Mouse (Mus musculus): ENCODE data around the gene Hdgfl2. TPM values are rescaled to one million over a fixed set of nuclear protein-coding genes. Genes with fewer than 3 reads are reported as not detected.
A peak's percentile ranks its signal among the peaks of the same experiment; 100 is the strongest.

Gene Hdgfl2
- total RNA-seq, 2 experiments from 2014 or later: 109 to 117 TPM

- DNase-seq: peak; percentile 60
- intact Hi-C loops (cut with DNase I): loop anchor here (5.0 kb wide), 1 partner anchor 128 kb away; no protein-coding TSS in a partner anchor
These were observed 45.2 kb downstream of the Hdgfl2 start for GRCm38 (mm10) chr17:56124377-56125275.

- DNase-seq: no peak
- intact Hi-C loops (cut with DNase I): loop anchor here (5.0 kb wide), 1 partner anchor 127 kb away; no protein-coding TSS in a partner anchor
These were observed 45.8 kb downstream of the Hdgfl2 start for GRCm38 (mm10) chr17:56125276-56125630.

GRCm38 (mm10) chr17:56126175-56126574, 46.7 kb downstream of the Hdgfl2 start:
- intact Hi-C loops (cut with DNase I): loop anchor here (5.0 kb wide), 1 partner anchor 126 kb away; no protein-coding TSS in a partner anchor
- DNase-seq: no peak

- no peak for DNase-seq
- intact Hi-C loops (cut with DNase I): loop anchor here (5.0 kb wide), 1 partner anchor 124 kb away; no protein-coding TSS in a partner anchor
These were observed 48.8 kb downstream of the Hdgfl2 start for GRCm38 (mm10) chr17:56128246-56128645.

GRCm38 (mm10) chr17:56131136-56131535, 51.7 kb downstream of the Hdgfl2 start:
- intact Hi-C loops (cut with DNase I): no loop called here
- DNase-seq: no peak

GRCm38 (mm10) chr17:56131814-56132213, 52.4 kb downstream of the Hdgfl2 start:
- peak; percentile 71 for DNase-seq
- intact Hi-C loops (cut with DNase I): no loop called here

- intact Hi-C loops (cut with DNase I): no loop called here
- peak; percentile 66 for DNase-seq
These were observed 53.2 kb downstream of the Hdgfl2 start for GRCm38 (mm10) chr17:56132661-56133060.

GRCm38 (mm10) chr17:56133457-56134363, 54.3 kb downstream of the Hdgfl2 start:
- intact Hi-C loops (cut with DNase I): no loop called here
- DNase-seq: no peak

GRCm38 (mm10) chr17:56134463-56134971, 55.1 kb downstream of the Hdgfl2 start:
- DNase-seq: peak; percentile 68
- intact Hi-C loops (cut with DNase I): no loop called here

GRCm38 (mm10) chr17:56136558-56136957, 57.1 kb downstream of the Hdgfl2 start:
- intact Hi-C loops (cut with DNase I): no loop called here
- no peak for DNase-seq

GRCm38 (mm10) chr17:56137839-56138613, 58.6 kb downstream of the Hdgfl2 start:
- no peak for DNase-seq
- intact Hi-C loops (cut with DNase I): no loop called here

GRCm38 (mm10) chr17:56139355-56139754, 59.9 kb downstream of the Hdgfl2 start:
- DNase-seq: no peak
- intact Hi-C loops (cut with DNase I): no loop called here

- intact Hi-C loops (cut with DNase I): no loop called here
- peak; percentile 73 for DNase-seq
These were observed 60.6 kb downstream of the Hdgfl2 start, which contains the start of gene Sema6b for GRCm38 (mm10) chr17:56139858-56140595. Sema6b (minus strand) TSS chr17:56140343.

- intact Hi-C loops (cut with DNase I): no loop called here
- peak; percentile 55 for DNase-seq
These were observed 62.5 kb downstream of the Hdgfl2 start for GRCm38 (mm10) chr17:56141702-56142605.

GRCm38 (mm10) chr17:56144546-56144945, 65.1 kb downstream of the Hdgfl2 start:
- DNase-seq: no peak
- intact Hi-C loops (cut with DNase I): no loop called here

- DNase-seq: no peak
- intact Hi-C loops (cut with DNase I): no loop called here
These were observed 66.7 kb downstream of the Hdgfl2 start for GRCm38 (mm10) chr17:56146131-56146530.

GRCm38 (mm10) chr17:56147420-56147819, 68.0 kb downstream of the Hdgfl2 start:
- DNase-seq: no peak
- intact Hi-C loops (cut with DNase I): no loop called here

GRCm38 (mm10) chr17:56148280-56148679, 68.8 kb downstream of the Hdgfl2 start:
- intact Hi-C loops (cut with DNase I): no loop called here

More at GRCm38 (mm10) chr17:56148280-56148679, 68.8 kb downstream of the Hdgfl2 start:
- DNase-seq: no peak
